Mouse (Mus musculus) CD4-positive helper T cell, adult 2 months (primary cell): ENCODE data around the gene Unk.
"Not testable (repeated sequence)": the region's sequence is repeated elsewhere in the genome, so short reads cannot be mapped to it uniquely, and the experiment has no call there.

Source experiments
- DNase-seq: peaks from one replicate; pipeline ENCODE4 v3.0.0-alpha.2; 2012; ENCODE audit warnings: low read depth, missing footprints, low spot score

Gene Unk

GRCm38 (mm10) chr11:116010146-116010545 is 20.0 kb upstream of the Unk start:
- DNase-seq, result no peak

GRCm38 (mm10) chr11:116010948-116011347 is 19.2 kb upstream of the Unk start:
- no peak for DNase-seq

- no peak for DNase-seq
These were observed 18.4 kb upstream of the Unk start for GRCm38 (mm10) chr11:116011529-116012261.

GRCm38 (mm10) chr11:116012262-116012947 is 17.7 kb upstream of the Unk start, which contains the start of gene Galk1:
Gene Galk1, minus strand, starts transcription at chr11:116012719.
- DNase-seq, result peak; percentile 93

GRCm38 (mm10) chr11:116014821-116015220 is 15.3 kb upstream of the Unk start:
- no peak for DNase-seq

- no peak for DNase-seq
These were observed 12.0 kb upstream of the Unk start for GRCm38 (mm10) chr11:116018106-116018505.

- DNase-seq, result not testable (repeated sequence)
These were observed 11.3 kb upstream of the Unk start for GRCm38 (mm10) chr11:116018867-116019266.

- no peak for DNase-seq
These were observed 10.7 kb upstream of the Unk start for GRCm38 (mm10) chr11:116019360-116019791.

- no peak for DNase-seq
These were observed 10.1 kb upstream of the Unk start for GRCm38 (mm10) chr11:116019976-116020411.

- peak; percentile 66 for DNase-seq
These were observed 9.6 kb upstream of the Unk start for GRCm38 (mm10) chr11:116020519-116020922.

- no peak for DNase-seq
These were observed 8.5 kb upstream of the Unk start for GRCm38 (mm10) chr11:116021328-116022220.

GRCm38 (mm10) chr11:116022256-116022780 is 7.8 kb upstream of the Unk start:
- DNase-seq, result no peak

- peak; percentile 54 for DNase-seq
These were observed 6.9 kb upstream of the Unk start for GRCm38 (mm10) chr11:116023074-116023770.

GRCm38 (mm10) chr11:116023771-116024355 is 6.3 kb upstream of the Unk start:
- DNase-seq, result no peak

- peak; percentile 99 for DNase-seq
These were observed 5.7 kb upstream of the Unk start for GRCm38 (mm10) chr11:116024356-116024808.

GRCm38 (mm10) chr11:116025056-116025845 is 4.9 kb upstream of the Unk start:
- no peak for DNase-seq

GRCm38 (mm10) chr11:116027756-116028155 is 2.4 kb upstream of the Unk start, which contains the start of gene H3f3b:
Gene H3f3b, minus strand, starts transcription at chr11:116027962.
- DNase-seq, result no peak

GRCm38 (mm10) chr11:116028177-116028865 is 1.8 kb upstream of the Unk start:
- no peak for DNase-seq
